Mouse (Mus musculus) cerebellum, adult 18-20 months (tissue): ENCODE data around the gene Ten1.

ENCODE experiments used
- DNase-seq, 2 experiments: peaks; one replicate each; pipeline ENCODE4 v3.0.0; 2021

Ten1 gene

DNA sequence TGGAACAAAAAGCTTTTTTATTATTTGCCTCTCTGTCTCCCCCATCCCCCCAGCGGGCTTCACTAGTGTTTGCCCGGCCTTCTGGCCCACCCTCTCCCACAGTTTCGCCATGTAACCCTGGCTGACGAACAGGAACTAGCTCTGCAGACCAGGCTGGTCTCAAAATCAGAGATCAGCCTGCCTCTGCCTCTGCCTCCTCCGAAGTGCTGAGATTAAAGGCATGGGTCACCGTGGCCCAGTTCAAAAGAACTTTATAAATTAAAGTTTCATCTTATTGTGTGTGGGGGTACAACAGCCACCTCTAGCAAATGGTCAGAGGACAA lies 1.1 kb upstream of the Ten1 start:
- DNase-seq = no peak

- no peak for DNase-seq
Measured at GRCm38 (mm10) chr11:116198132-116198531, 523 bp upstream of the Ten1 start.

GRCm38 (mm10) chr11:116201151-116201550 lies 2.5 kb downstream of the Ten1 start:
- DNase-seq = no peak

DNA sequence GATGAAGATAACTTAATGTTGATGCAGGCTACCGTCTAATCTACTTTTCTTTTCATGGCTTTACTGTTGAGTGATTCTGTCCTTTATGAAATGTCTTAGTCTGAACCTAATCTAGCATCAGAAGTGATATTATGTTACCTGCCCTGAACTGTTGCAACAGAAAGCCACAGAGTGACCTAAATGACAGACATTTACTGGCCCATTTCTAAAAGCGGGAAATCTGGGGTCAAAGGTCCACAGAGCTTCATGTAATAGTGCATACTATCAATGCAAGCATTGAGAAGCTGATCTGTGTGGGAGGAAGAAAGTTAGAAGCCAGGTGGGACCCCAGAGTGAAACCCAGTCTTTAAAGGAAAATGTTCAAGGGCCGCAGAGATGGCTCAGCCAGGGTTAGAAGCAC lies 4.5 kb downstream of the Ten1 start:
- DNase-seq = no peak

DNA sequence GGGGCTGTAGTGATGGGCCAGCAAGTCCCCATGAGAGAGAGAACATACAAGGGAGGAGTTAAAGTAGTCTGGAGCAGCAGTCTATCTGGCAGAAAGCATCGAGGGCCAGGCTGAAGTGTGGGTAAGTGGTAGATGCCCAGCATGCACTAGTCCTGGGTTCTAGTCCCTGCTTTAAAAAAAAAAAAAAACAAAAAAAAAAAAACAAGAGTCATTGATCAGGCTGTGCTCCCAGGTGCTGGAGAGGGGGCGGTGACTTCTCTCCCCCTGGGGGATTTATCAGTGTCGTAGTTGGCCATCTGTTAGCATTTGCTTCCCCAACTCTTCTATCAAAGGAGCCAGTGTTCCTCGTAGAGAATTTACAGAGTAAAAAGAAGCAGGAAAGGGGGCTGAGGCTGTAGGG lies 8.0 kb downstream of the Ten1 start:
- DNase-seq = no peak

DNA sequence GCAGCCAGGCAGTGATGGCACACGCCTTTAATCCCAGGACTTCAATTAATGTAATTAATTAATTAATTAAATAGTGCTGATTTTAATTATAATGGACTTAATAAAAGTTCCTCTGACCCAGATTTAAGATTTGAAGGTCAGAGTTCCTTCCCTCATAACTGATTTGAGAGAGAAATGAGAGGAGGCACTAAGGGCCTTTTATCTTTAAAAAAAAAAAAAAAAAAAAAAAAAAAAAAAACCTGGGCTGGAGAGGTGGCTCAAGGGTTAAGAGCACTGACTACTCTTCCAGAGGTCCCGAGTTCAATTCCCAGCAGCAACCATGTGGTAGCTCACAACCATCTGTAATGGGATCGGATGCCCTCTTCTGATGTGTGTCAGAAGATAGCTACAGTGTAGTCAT lies 10.0 kb downstream of the Ten1 start:
- DNase-seq = no peak

DNA sequence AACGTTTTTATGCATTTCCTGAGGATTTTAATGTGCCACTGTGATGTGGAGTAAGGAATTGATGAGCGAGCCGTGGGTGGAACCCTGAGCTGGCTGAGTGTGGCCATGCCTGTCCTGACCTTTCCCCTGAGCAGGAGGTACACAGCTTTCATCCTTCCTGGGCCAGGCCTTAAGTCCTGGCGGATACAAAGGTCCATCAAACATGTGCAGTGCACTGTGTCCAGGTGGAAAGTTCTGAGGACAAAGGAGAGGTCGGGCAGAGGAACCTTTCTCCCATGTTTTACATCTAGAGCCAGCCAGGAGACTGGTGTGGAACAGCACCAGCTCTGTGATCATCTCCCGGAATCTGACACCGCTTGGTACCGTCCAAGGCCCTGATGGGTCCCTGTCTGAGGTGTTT lies 10.6 kb downstream of the Ten1 start:
- no peak for DNase-seq

DNA sequence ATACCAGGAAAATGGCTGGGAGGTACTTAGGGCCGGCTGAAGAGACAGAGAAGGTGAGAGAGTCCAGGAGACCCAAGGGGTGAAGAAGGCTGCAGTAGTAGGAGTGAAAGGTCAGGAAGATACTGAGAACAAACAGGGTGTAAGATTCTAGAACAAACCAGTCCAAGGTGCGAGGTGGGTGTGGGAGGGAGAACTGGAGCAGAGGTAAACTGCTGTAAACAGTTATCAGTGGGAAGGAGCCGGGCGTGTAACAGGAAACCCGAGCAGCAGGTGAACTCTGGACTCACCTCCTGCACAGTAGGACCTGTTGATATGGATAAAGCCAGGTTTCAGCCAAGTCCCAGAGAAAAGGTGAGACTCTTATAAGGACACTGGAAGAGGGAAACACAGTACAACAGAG lies 12.0 kb downstream of the Ten1 start:
- DNase-seq = no peak

DNA sequence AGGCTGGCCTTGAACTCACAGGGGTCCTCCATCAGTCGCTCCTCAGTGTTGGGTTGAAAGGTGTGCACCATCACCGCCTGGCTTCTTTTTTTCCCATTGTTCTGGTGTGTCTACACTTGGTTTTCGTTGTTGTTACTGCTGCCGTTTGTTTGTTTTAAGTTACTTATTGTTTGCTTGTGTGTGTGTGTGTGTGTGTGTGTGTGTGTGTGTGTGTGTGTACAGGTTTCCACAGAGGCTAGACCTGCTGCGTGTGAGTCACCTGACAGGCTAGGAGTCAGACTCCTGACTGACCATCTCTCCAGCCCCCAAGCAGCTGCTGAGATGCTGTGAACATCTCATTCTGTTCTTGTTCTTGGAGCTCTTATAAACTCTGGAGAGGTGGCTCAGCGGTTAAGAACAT lies 14.2 kb downstream of the Ten1 start:
- DNase-seq = no peak

DNA sequence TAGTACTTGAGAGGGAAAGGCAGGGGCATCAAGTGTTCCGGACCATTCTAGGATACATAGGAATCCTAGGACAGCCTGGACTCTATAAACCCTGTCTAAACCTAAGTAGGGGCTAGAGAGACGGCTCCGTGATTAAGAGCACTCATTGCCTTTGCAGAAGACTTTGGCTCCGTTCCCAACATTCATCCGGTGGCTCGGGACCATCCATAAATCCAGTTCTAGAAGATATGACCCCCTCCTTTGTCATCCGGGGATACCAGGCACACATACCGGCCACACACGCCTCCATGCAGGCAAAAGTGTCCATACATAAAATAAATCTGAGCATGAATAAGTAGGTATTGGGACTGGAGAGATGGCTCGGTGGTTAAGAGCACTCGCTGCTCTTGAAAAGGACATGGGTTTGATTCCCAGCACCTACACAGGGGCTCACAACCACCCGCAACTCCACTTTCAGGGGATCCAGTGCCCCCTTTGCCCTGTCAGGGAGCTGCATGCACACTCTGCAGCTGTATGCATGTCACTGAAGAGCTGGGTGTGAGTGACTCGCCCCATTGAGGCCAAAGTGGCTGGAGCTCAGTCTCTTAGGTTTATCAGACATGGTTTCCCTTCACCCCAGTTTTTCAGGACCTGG lies 15.3 kb downstream of the Ten1 start:
- no peak for DNase-seq

- DNase-seq = no peak
Measured at GRCm38 (mm10) chr11:116215181-116215580, 16.5 kb downstream of the Ten1 start.

DNA sequence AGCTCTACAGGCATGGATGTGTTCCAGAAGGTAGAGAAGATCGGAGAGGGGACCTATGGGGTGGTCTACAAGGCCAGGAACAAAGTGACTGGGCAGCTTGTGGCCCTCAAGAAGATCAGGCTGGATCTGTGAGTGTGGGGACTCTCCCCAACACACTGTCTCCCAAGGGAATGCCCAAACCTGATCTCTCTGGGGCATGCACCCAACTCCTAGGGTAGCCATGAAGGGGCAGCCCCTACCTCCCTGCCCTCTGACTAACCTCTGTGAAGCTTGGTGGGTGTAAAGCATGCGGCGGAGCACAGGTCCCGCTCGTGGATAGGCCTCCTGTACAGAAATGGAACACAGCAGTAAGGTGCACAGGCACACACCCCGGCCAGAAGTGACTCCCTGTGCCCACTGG lies 17.3 kb downstream of the Ten1 start:
- no peak for DNase-seq

GRCm38 (mm10) chr11:116216549-116216948 lies 17.9 kb downstream of the Ten1 start:
- no peak for DNase-seq

GRCm38 (mm10) chr11:116218263-116218662 lies 19.6 kb downstream of the Ten1 start:
- DNase-seq = no peak

GRCm38 (mm10) chr11:116218737-116219400 lies 20.2 kb downstream of the Ten1 start:
- DNase-seq = peak; percentile 47 to 49

DNA sequence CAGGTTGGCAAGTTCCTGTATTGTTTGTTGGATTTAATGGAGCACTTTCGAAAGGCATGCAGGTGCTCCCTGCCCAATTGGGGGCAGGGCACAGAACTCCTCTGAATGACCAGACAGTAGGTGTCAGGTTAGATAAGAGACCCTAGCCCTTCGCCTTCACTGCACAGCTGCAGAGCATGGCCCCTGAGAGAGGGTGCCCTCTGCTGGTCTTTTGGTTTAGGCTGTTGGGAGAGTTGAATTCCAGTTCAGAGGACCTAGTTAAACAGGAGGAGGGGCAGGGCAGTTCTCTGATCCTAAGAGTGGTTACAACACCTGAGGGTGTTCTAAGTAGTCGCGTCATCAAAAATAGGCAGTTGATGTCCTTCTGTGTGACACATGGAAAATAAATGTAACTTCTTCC lies 21.2 kb downstream of the Ten1 start:
- DNase-seq = peak; percentile 54 to 55

DNA sequence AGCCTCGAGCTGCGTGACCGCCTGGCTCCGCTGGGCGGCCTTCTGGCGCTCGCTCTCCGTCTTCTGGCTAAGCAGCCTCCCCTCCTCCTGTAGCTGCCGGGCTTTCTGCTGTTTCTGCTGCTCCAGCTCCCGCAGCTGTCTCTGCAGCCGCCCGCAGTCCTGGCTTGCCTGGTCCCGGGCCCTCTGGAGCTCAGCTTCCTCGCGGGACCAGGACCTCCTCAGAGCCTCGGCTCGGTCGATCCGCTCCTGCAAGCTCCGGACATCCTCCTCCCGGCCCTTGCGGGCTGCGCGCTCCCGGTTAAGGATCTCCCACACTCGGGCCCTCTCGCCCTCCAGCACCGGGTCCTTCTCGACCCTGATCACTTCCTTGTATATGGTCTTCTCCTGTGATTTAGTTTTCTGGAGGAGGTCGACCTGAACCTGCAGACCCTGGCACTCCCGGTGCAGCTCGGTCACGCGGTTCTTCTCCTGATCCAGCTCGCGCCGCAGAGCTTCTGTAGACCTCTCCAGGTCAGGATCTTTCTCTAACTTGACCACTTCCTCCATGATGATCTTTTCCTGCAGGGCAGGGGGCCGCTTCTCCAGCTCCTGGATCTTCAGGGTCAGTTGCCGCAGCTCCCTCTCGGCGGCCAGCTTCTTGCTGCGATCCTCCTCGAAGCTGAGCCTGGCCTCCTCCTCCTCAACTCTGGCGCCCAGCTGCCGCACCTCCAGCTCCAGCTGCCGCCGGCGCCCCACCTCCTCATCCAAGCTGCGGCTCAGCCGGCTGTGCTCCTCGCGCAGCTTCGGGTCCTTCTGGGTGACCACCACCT lies 23.5 kb downstream of the Ten1 start:
- DNase-seq = no peak

DNA sequence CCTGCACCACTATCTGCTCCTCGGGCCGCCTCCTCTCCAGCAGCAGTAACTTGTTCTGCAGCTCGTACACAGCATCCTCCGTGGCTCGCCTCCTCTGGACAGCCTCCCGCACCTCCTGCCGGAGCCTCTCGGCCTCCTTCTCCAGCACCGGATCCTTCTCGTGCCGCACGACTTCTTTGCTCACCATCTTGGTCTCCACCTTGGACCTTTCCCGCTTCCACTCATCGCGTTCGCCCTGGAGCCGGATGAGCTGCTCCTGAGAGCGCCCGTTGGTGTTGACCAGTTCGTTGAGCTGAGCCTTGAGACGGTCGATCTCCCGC lies 24.0 kb downstream of the Ten1 start:
- no peak for DNase-seq

DNA sequence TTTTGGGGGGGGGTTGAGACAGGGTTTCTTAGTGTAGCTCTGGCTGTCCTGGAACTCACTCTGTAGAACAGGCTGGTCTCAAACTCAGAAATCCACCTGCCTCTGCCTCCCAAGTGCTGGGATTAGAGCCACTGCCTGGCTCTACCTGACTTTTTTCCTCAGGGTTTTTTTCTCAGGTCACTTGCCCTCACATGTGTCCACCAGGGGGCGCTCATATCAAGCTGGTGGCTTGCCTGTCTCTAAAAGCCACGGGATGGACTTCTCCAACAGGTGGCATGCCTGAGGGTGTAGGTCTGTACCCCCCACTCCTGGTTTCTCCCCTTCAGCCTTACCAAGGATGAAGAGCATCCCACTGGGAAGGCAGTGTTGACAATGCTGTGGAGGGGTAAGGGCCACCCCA lies 27.8 kb downstream of the Ten1 start:
- peak; percentile 80 to 84 for DNase-seq

DNA sequence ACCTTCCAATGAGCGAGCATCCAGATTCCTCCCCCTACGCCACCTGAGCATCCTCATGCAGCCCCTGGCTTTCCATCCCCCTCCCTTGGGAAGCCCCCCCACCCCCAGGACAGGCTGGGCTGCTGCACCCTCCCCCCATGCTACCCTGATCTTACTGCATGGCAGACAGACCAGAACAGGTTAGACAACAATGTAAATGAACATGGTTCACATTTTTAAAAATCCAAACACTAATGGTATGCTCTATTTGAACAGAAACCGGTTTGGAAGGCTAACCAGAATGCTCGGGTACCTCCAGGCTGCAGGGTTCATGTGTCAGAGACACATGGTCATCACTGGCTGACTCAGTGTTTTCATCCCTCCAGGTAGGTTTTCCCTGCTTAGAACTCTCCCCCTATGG lies 30.0 kb downstream of the Ten1 start:
- DNase-seq = no peak

GRCm38 (mm10) chr11:116232427-116232826 lies 33.8 kb downstream of the Ten1 start:
- no peak for DNase-seq

GRCm38 (mm10) chr11:116234901-116235300 lies 36.2 kb downstream of the Ten1 start:
- no peak for DNase-seq

- no peak for DNase-seq
Measured at GRCm38 (mm10) chr11:116237742-116238395, 39.2 kb downstream of the Ten1 start, which contains the start of gene Evpl. Gene Evpl (minus strand): TSS chr11:116238077.

DNA sequence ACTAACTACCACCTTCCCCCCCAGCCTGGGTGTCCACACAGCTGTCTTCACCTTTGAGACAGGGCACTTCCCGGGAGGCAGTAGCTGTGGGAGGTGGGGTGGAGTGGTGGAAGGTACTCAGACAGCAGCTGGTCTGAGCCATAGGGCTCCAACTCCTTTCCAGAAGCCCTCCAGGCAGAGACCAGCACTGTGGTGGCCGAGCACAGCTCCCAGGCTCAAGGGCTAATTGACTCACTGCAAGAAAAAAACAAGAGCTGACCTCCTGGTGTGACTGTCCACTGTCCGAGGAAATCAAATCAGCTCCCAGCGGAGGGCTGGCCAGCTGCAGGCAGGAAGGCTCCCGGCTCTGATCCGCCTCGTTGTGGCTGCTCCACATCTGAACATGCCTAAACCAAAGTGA lies 41.1 kb downstream of the Ten1 start:
- DNase-seq = no peak
